ENCODE assay signal across 8 mouse cellular contexts in the genomic region with DNA sequence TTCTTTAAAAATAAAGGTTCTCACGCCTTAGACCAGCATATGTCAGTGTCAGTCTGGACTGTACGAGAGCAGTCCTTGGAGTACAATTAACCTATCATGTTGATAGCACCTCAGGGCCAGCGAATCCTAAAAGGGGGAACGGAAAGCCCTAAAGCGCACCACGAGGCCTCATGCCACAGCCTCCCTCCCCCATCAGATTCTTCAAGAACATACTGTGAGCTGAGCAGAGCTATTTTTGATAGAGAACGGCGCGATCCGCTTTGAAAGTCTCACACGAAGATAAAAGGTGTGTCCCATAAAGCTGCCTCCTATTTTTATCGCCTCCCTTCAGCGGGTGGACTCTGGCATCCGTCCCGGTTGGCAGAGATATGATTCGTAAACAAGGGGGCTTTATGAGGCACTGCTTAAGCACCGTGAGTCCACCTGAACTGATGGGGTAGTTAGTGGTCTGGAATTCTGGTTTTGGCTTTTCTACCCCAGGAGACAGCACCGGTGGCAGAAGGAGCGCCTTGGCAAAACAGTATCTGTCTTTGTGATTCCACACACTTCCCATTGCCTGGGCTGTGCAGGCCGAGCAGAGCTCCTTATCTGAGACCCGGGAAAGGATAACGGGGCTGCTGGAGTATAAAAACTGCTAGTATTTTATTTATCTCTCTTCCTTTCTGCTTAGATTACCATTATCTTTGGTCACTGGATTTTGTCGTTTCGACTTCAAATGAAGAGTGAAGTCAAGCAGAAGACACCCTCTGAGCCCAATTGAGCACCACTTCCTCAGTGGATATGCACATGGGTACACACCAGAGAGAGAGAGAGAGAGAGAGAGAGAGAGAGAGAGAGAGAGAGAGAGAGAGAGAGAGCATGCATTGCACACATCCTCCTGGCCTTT.
DNase-seq lines count a peak whose midpoint lies in the region; ATAC-seq and TF ChIP-seq lines count a peak whose summit lies in the region.
"Had no signal": no experiment of that assay in that cellular context is flagged by ENCODE, and none has a peak within 500 bp of the region (broad histone marks: within the 10 kb centered on the region; RNA-seq: fewer than 3 reads in every experiment).

No protein-coding gene starts in this region.

- peak overlapping the region; percentile 77 for H3K27ac ChIP-seq in heart, postnatal 0 days (ENCODE audit: low read depth)
- H3K27ac ChIP-seq: limb, embryonic 12.5 days had no signal

- 0 out of 2 replicates have a peak overlapping the region, but pooled peaks have one; percentile 11 for H3K4me3 ChIP-seq in heart, postnatal 0 days (ENCODE audit: low read depth, low read length)
- H3K4me3 ChIP-seq: limb, embryonic 12.5 days had no signal

- peak; percentile 86; the same call in 1 of the 2 replicates for TF ChIP-seq EP300 in heart, postnatal 0 days (IDR thresholded peaks at IDR 0.05; ENCODE audit: low read depth)

- no peak for TF ChIP-seq CTCF in heart, postnatal 0 days (IDR thresholded peaks at IDR 0.05; ENCODE audit: low read depth)

- H3K9me3 ChIP-seq in heart, postnatal 0 days (replicated peaks; ENCODE audit: control insufficient read depth, low read length) = no peaks in the 10 kb centered on the region
- H3K9me3 ChIP-seq: limb, embryonic 12.5 days had no signal

- ATAC-seq in heart, postnatal 0 days (ENCODE audit: insufficient read depth, low read depth) = peak; percentile 90
- ATAC-seq in megakaryocyte-erythroid progenitor cell, adult 5-6 weeks (replicated peaks; ENCODE audit: low FRiP score, low TSS enrichment, poor library complexity, severe bottlenecking) = peak; percentile 87

- peak; percentile 40 for DNase-seq in cerebellum, adult 11-12 months
- DNase-seq in cerebellum, postnatal 14 days = peak; percentile 51 to 53
- peak; percentile 85 for DNase-seq in heart, postnatal 0 days (ENCODE audit: low spot score)
- no peak for DNase-seq in lung, postnatal 36 days
- no peak for DNase-seq in adrenal gland, adult 8-10 months
- no peak for DNase-seq in gastrocnemius, postnatal 36 days

- peak overlapping the region; percentile 43 for H3K4me2 ChIP-seq in heart, postnatal 0 days (ENCODE audit: low read depth, low read length)
- H3K4me2 ChIP-seq: limb, embryonic 12.5 days had no signal

- WGBS in heart, postnatal 0 days = 13% methylated on average over 24 of the region's 24 CpGs

- no peaks in the 10 kb centered on the region for H3K36me3 ChIP-seq in heart, postnatal 0 days (replicated peaks; ENCODE audit: control insufficient read depth, insufficient read depth, low read length)
- H3K36me3 ChIP-seq: limb, embryonic 12.5 days had no signal

- peaks cover 9% of the 10 kb centered on the region; the same call in 1 of the 2 replicates for H3K4me1 ChIP-seq in heart, postnatal 0 days (ENCODE audit: control insufficient read depth, insufficient read depth)
- H3K4me1 ChIP-seq: limb, embryonic 12.5 days had no signal

- H3K27me3 ChIP-seq in heart, postnatal 0 days (ENCODE audit: control insufficient read depth, insufficient read depth, low read length) = no peaks in the 10 kb centered on the region
- H3K27me3 ChIP-seq: limb, embryonic 12.5 days had no signal

- intact Hi-C loops in gastrocnemius, postnatal 36 days (cut with DNase I) = no loop called here

- no peak overlapping the region; the same call in 1 of the 2 replicates for H3K9ac ChIP-seq in heart, postnatal 0 days (replicated peaks; ENCODE audit: low read depth, low read length)
- H3K9ac ChIP-seq: limb, embryonic 12.5 days had no signal

Comparison
In these comparisons a context has a peak if more than half of its experiments do, and no peak if none do; other contexts are left out.
1. DNase-seq: peak in cerebellum, adult 11-12 months (single experiment), cerebellum, postnatal 14 days (2 of 2) and heart, postnatal 0 days (single experiment); none in lung, postnatal 36 days (single experiment), adrenal gland, adult 8-10 months (single experiment) and gastrocnemius, postnatal 36 days (0 of 2).